Mouse (Mus musculus): ENCODE data around the gene Lrrc8b. TPM values are rescaled to one million over a fixed set of nuclear protein-coding genes. Genes with fewer than 3 reads are reported as not detected.

Lrrc8b gene
- polyA plus RNA-seq, 1 experiment from 2014 or later, result 11.5 TPM

GRCm38 (mm10) chr5:105536172-105536571, 120.6 kb downstream of the Lrrc8b start:
- no peak overlapping the region for H3K4me3 ChIP-seq (ENCODE audit: low read depth, low read length)
- 0 out of 2 replicates have a peak, but pooled peaks cover 3% of the 10 kb centered on the region for H3K36me3 ChIP-seq (ENCODE audit: control insufficient read depth, insufficient read depth, low read length)
- H3K4me2 ChIP-seq (ENCODE audit: low read length), result no peak overlapping the region
- H3K4me1 ChIP-seq (replicated peaks; ENCODE audit: control insufficient read depth, insufficient read depth, low read length), result no peaks in the 10 kb centered on the region
- H3K9ac ChIP-seq (ENCODE audit: low read length), result no peak overlapping the region
- no peak overlapping the region for H3K27ac ChIP-seq (ENCODE audit: low read depth)
- no peaks in the 10 kb centered on the region for H3K9me3 ChIP-seq (ENCODE audit: control insufficient read depth, low read length)
- no peaks in the 10 kb centered on the region for H3K27me3 ChIP-seq (replicated peaks; ENCODE audit: control insufficient read depth, insufficient read depth, low read length)
- 90% methylated on average over 2 of the region's 2 CpGs for WGBS
- DNase-seq (ENCODE audit: low spot score), result no peak
- ATAC-seq (replicated peaks; ENCODE audit: low FRiP score, low TSS enrichment, low read depth), result no peak

- DNase-seq (ENCODE audit: low spot score), result no peak
- H3K9ac ChIP-seq (ENCODE audit: low read length), result no peak overlapping the region
- no peak overlapping the region for H3K27ac ChIP-seq (ENCODE audit: low read depth)
- 79% methylated on average over 11 of the region's 11 CpGs for WGBS
- no peak overlapping the region for H3K4me3 ChIP-seq (ENCODE audit: low read depth, low read length)
- no peaks in the 10 kb centered on the region for H3K27me3 ChIP-seq (replicated peaks; ENCODE audit: control insufficient read depth, insufficient read depth, low read length)
- no peaks in the 10 kb centered on the region for H3K9me3 ChIP-seq (ENCODE audit: control insufficient read depth, low read length)
- H3K36me3 ChIP-seq (ENCODE audit: control insufficient read depth, insufficient read depth, low read length), result 0 out of 2 replicates have a peak, but pooled peaks cover 3% of the 10 kb centered on the region
- H3K4me1 ChIP-seq (replicated peaks; ENCODE audit: control insufficient read depth, insufficient read depth, low read length), result no peaks in the 10 kb centered on the region
- H3K4me2 ChIP-seq (ENCODE audit: low read length), result no peak overlapping the region
- no peak for ATAC-seq (replicated peaks; ENCODE audit: low FRiP score, low TSS enrichment, low read depth)
Observed at GRCm38 (mm10) chr5:105537101-105537723, 121.6 kb downstream of the Lrrc8b start.

Other genes with a start within 250 kb of the Lrrc8b start
- not detected in 2 replicates for gene Gbp10, start 176.2 kb upstream of the Lrrc8b start, polyA plus RNA-seq (2014; fragmentation: Nextera tagmentation; extraction: Ambion mirVana)
- not detected in 2 replicates for gene Gm43302, start 122.1 kb upstream of the Lrrc8b start, polyA plus RNA-seq (2014; fragmentation: Nextera tagmentation; extraction: Ambion mirVana)
- gene Gbp6, start 122.1 kb upstream of the Lrrc8b start, polyA plus RNA-seq (2014; fragmentation: Nextera tagmentation; extraction: Ambion mirVana), result 0.96 and 1.5 TPM in 2 replicates
- 19.1 and 21.2 TPM in 2 replicates for gene Lrrc8c, start 103.6 kb downstream of the Lrrc8b start, polyA plus RNA-seq (2014; fragmentation: Nextera tagmentation; extraction: Ambion mirVana)